ENCODE assay signal across 9 mouse cellular contexts in genomic region chr2:152785446-152786350, GRCm38 (mm10). TPM values are rescaled to one million over a fixed set of nuclear protein-coding genes. Genes with fewer than 3 reads are reported as not detected.
DNase-seq lines count a peak whose midpoint lies in the region; ATAC-seq and TF ChIP-seq lines count a peak whose summit lies in the region.
"Had no signal": no experiment of that assay in that cellular context is flagged by ENCODE, and none has a peak within 500 bp of the region (broad histone marks: within the 10 kb centered on the region; RNA-seq: fewer than 3 reads in every experiment).

No protein-coding gene starts in this region.

- peak overlapping the region; percentile 37 for H3K4me3 ChIP-seq in erythroblast, embryonic 14.5 days (replicated peaks)
- H3K4me3 ChIP-seq in embryonic facial prominence, embryonic 15.5 days (replicated peaks) = no peak overlapping the region
- no peak overlapping the region for H3K4me3 ChIP-seq in heart, postnatal 0 days (ENCODE audit: low read depth, low read length)
- no peak overlapping the region for H3K4me3 ChIP-seq in liver, embryonic 11.5 days (ENCODE audit: low read depth, low read length)
- no peak overlapping the region for H3K4me3 ChIP-seq in neural tube, embryonic 13.5 days

- H3K27ac ChIP-seq in embryonic facial prominence, embryonic 15.5 days (replicated peaks) = peak overlapping the region; percentile 85
- H3K27ac ChIP-seq in heart, postnatal 0 days (ENCODE audit: low read depth) = peak overlapping the region; percentile 93
- H3K27ac ChIP-seq in liver, embryonic 11.5 days (ENCODE audit: low read depth, low read length) = peak overlapping the region; percentile 63
- peak overlapping the region; percentile 78 for H3K27ac ChIP-seq in neural tube, embryonic 13.5 days (replicated peaks)

- H3K4me1 ChIP-seq in erythroblast, embryonic 14.5 days (ENCODE audit: control insufficient read depth) = peaks cover 97% of the 10 kb centered on the region
- peaks cover 22% of the 10 kb centered on the region for H3K4me1 ChIP-seq in embryonic facial prominence, embryonic 15.5 days
- H3K4me1 ChIP-seq in heart, postnatal 0 days (ENCODE audit: control insufficient read depth, insufficient read depth) = peaks cover 57% of the 10 kb centered on the region
- peaks cover 65% of the 10 kb centered on the region for H3K4me1 ChIP-seq in liver, embryonic 11.5 days (replicated peaks; ENCODE audit: control insufficient read depth, insufficient read depth, low read length)
- H3K4me1 ChIP-seq in neural tube, embryonic 13.5 days (replicated peaks) = peaks cover 38% of the 10 kb centered on the region

- WGBS in embryonic facial prominence, embryonic 15.5 days = 42% methylated on average over 18 of the region's 18 CpGs
- WGBS in heart, postnatal 0 days = 5% methylated on average over 18 of the region's 18 CpGs
- 32% methylated on average over 18 of the region's 18 CpGs for WGBS in liver, embryonic 11.5 days
- 38% methylated on average over 18 of the region's 18 CpGs for WGBS in neural tube, embryonic 13.5 days

- no peaks in the 10 kb centered on the region for H3K27me3 ChIP-seq in erythroblast, embryonic 14.5 days (ENCODE audit: control insufficient read depth)
- H3K27me3 ChIP-seq in embryonic facial prominence, embryonic 15.5 days = no peaks in the 10 kb centered on the region
- no peaks in the 10 kb centered on the region for H3K27me3 ChIP-seq in heart, postnatal 0 days (ENCODE audit: control insufficient read depth, insufficient read depth, low read length)
- no peaks in the 10 kb centered on the region for H3K27me3 ChIP-seq in liver, embryonic 11.5 days (replicated peaks; ENCODE audit: control insufficient read depth, insufficient read depth, low read length)
- no peaks in the 10 kb centered on the region for H3K27me3 ChIP-seq in neural tube, embryonic 13.5 days

- DNase-seq in heart, postnatal 0 days (ENCODE audit: low spot score) = peak; percentile 94
- peak; percentile 81 to 93 for DNase-seq in kidney, postnatal 36 days
- DNase-seq in liver, embryonic 11.5 days (ENCODE audit: low spot score) = no peak
- DNase-seq in B cell, adult 2 months = no peak

- no peak overlapping the region for H3K9ac ChIP-seq in embryonic facial prominence, embryonic 15.5 days
- H3K9ac ChIP-seq in heart, postnatal 0 days (replicated peaks; ENCODE audit: low read depth, low read length) = no peak overlapping the region; the same call in 1 of the 2 replicates
- peak overlapping the region; percentile 39 for H3K9ac ChIP-seq in liver, embryonic 11.5 days (ENCODE audit: low read depth, low read length)
- no peak overlapping the region for H3K9ac ChIP-seq in neural tube, embryonic 13.5 days

- H3K4me2 ChIP-seq in embryonic facial prominence, embryonic 15.5 days (replicated peaks) = 0 out of 2 replicates have a peak overlapping the region, but pooled peaks have one; percentile 5
- peak overlapping the region; percentile 30 for H3K4me2 ChIP-seq in heart, postnatal 0 days (ENCODE audit: low read depth, low read length)
- H3K4me2 ChIP-seq in liver, embryonic 11.5 days = peak overlapping the region; percentile 39
- peak overlapping the region; percentile 6 for H3K4me2 ChIP-seq in neural tube, embryonic 13.5 days

- H3K36me3 ChIP-seq in erythroblast, embryonic 14.5 days (ENCODE audit: control insufficient read depth) = peaks cover 94% of the 10 kb centered on the region
- H3K36me3 ChIP-seq in embryonic facial prominence, embryonic 15.5 days = peaks cover 22% of the 10 kb centered on the region
- H3K36me3 ChIP-seq in heart, postnatal 0 days (replicated peaks; ENCODE audit: control insufficient read depth, insufficient read depth, low read length) = peaks cover 11% of the 10 kb centered on the region
- H3K36me3 ChIP-seq in liver, embryonic 11.5 days (ENCODE audit: control insufficient read depth, insufficient read depth, low read length) = 0 out of 2 replicates have a peak, but pooled peaks cover 3% of the 10 kb centered on the region
- H3K36me3 ChIP-seq in neural tube, embryonic 13.5 days = peaks cover 26% of the 10 kb centered on the region

- TF ChIP-seq EP300 in heart, postnatal 0 days (IDR thresholded peaks at IDR 0.05; ENCODE audit: low read depth) = peak; percentile 93; the same call in 1 of the 2 replicates

- H3K9me3 ChIP-seq in erythroblast, embryonic 14.5 days (ENCODE audit: control insufficient read depth, low read length) = peaks cover 4% of the 10 kb centered on the region
- H3K9me3 ChIP-seq in embryonic facial prominence, embryonic 15.5 days (replicated peaks) = no peaks in the 10 kb centered on the region
- H3K9me3 ChIP-seq in heart, postnatal 0 days (replicated peaks; ENCODE audit: control insufficient read depth, low read length) = no peaks in the 10 kb centered on the region
- no peaks in the 10 kb centered on the region for H3K9me3 ChIP-seq in liver, embryonic 11.5 days (ENCODE audit: control insufficient read depth, low read length)
- H3K9me3 ChIP-seq in neural tube, embryonic 13.5 days = no peaks in the 10 kb centered on the region

- TF ChIP-seq CTCF in heart, postnatal 0 days (IDR thresholded peaks at IDR 0.05; ENCODE audit: low read depth) = no peak

- no peak for ATAC-seq in erythroblast, adult 5-6 weeks (replicated peaks; ENCODE audit: low FRiP score, poor library complexity, severe bottlenecking)
- ATAC-seq in embryonic facial prominence, embryonic 15.5 days (ENCODE audit: insufficient number of reproducible peaks, low FRiP score, low TSS enrichment, low read depth) = peak; percentile 49
- ATAC-seq in heart, postnatal 0 days (ENCODE audit: insufficient read depth, low read depth) = peak; percentile 86
- no peak for ATAC-seq in liver, embryonic 11.5 days (replicated peaks; ENCODE audit: low FRiP score)
- ATAC-seq in neural tube, embryonic 13.5 days (ENCODE audit: low read depth) = peak; percentile 42

RNA-seq across cellular contexts. Expression of gene Cox4i2, which starts 31.7 kb away (rescaled TPM):
- polyA plus RNA-seq in erythroblast, embryonic 14.5 days (2012) = not detected in 2 replicates
- not detected in 2 replicates for total RNA-seq in erythroblast, adult 5-6 weeks (2015; ENCODE audit: low replicate concordance)
- total RNA-seq in erythroblast, adult 5-6 weeks (2017; ENCODE audit: low replicate concordance) = not detected in 2 replicates
- polyA plus RNA-seq in embryonic facial prominence, embryonic 15.5 days (2015; fragmentation: Nextera tagmentation; extraction: Ambion mirVana) = 37.7 and 37.9 TPM in 2 replicates
- 13.4 and 29.9 TPM in 2 replicates for total RNA-seq in heart, postnatal 0 days (2014; rRNA removed; ENCODE audit: low replicate concordance)
- 17.0 and 21.4 TPM in 2 replicates for polyA plus RNA-seq in heart, postnatal 0 days (2015; fragmentation: Nextera tagmentation; extraction: Ambion mirVana)
- polyA plus RNA-seq in liver, embryonic 11.5 days (2014; fragmentation: Nextera tagmentation; extraction: Ambion mirVana) = 6.7 and 8.5 TPM in 2 replicates
- polyA plus RNA-seq in neural tube, embryonic 13.5 days (2015; fragmentation: Nextera tagmentation; extraction: Ambion mirVana) = 4.5 and 4.7 TPM in 2 replicates
- total RNA-seq: hematopoietic stem cell, adult 5-6 weeks had no signal

RNA-seq across cellular contexts. Expression of gene Bcl2l1, which starts 45.8 kb away (rescaled TPM):
- 212 and 213 TPM in 2 replicates for polyA plus RNA-seq in erythroblast, embryonic 14.5 days (2012)
- total RNA-seq in erythroblast, adult 5-6 weeks (2015; ENCODE audit: low replicate concordance) = 543 and 572 TPM in 2 replicates
- total RNA-seq in erythroblast, adult 5-6 weeks (2017; ENCODE audit: low replicate concordance) = 807 and 937 TPM in 2 replicates
- 99.1 and 99.7 TPM in 2 replicates for polyA plus RNA-seq in embryonic facial prominence, embryonic 15.5 days (2015; fragmentation: Nextera tagmentation; extraction: Ambion mirVana)
- total RNA-seq in heart, postnatal 0 days (2014; rRNA removed; ENCODE audit: low replicate concordance) = 60.9 and 75.6 TPM in 2 replicates
- polyA plus RNA-seq in heart, postnatal 0 days (2015; fragmentation: Nextera tagmentation; extraction: Ambion mirVana) = 34.5 and 35.0 TPM in 2 replicates
- 61.7 and 69.3 TPM in 2 replicates for polyA plus RNA-seq in liver, embryonic 11.5 days (2014; fragmentation: Nextera tagmentation; extraction: Ambion mirVana)
- polyA plus RNA-seq in neural tube, embryonic 13.5 days (2015; fragmentation: Nextera tagmentation; extraction: Ambion mirVana) = 151 and 153 TPM in 2 replicates

RNA-seq across cellular contexts. Expression of gene Id1, which starts 49.6 kb away (rescaled TPM):
- polyA plus RNA-seq in erythroblast, embryonic 14.5 days (2012) = 0.75 and 1.2 TPM in 2 replicates
- total RNA-seq in erythroblast, adult 5-6 weeks (2015; ENCODE audit: low replicate concordance) = 3.6 TPM in 1 of 2 replicates, not detected in the other
- 3.7 and 4.5 TPM in 2 replicates for total RNA-seq in erythroblast, adult 5-6 weeks (2017; ENCODE audit: low replicate concordance)
- polyA plus RNA-seq in embryonic facial prominence, embryonic 15.5 days (2015; fragmentation: Nextera tagmentation; extraction: Ambion mirVana) = 142 and 160 TPM in 2 replicates
- total RNA-seq in heart, postnatal 0 days (2014; rRNA removed; ENCODE audit: low replicate concordance) = 146 and 188 TPM in 2 replicates
- 46.7 and 59.3 TPM in 2 replicates for polyA plus RNA-seq in heart, postnatal 0 days (2015; fragmentation: Nextera tagmentation; extraction: Ambion mirVana)
- 52.7 and 56.3 TPM in 2 replicates for polyA plus RNA-seq in liver, embryonic 11.5 days (2014; fragmentation: Nextera tagmentation; extraction: Ambion mirVana)
- 63.6 and 68.2 TPM in 2 replicates for polyA plus RNA-seq in neural tube, embryonic 13.5 days (2015; fragmentation: Nextera tagmentation; extraction: Ambion mirVana)

Comparison
In these comparisons a context has a peak if more than half of its experiments do, and no peak if none do; other contexts are left out.
1. ATAC-seq: peak in embryonic facial prominence, embryonic 15.5 days (single experiment), heart, postnatal 0 days (single experiment) and neural tube, embryonic 13.5 days (single experiment); none in erythroblast, adult 5-6 weeks (single experiment) and liver, embryonic 11.5 days (single experiment).
2. DNase-seq: peak in heart, postnatal 0 days (single experiment) and kidney, postnatal 36 days (2 of 2); none in liver, embryonic 11.5 days (single experiment) and B cell, adult 2 months (0 of 2).
3. RNA of gene Id1, which starts 49.6 kb away (polyA plus RNA-seq): 142 to 160 TPM in embryonic facial prominence, embryonic 15.5 days, 63.6 to 68.2 TPM in neural tube, embryonic 13.5 days, 52.7 to 56.3 TPM in liver, embryonic 11.5 days and 46.7 to 59.3 TPM in heart, postnatal 0 days; 0.75 to 1.2 TPM in erythroblast, embryonic 14.5 days; every median in the first group is over 10 times any median in the second.
4. Peak in every context shown above with its lines, with median percentiles within 50 percentile points of each other: H3K27ac ChIP-seq and H3K4me2 ChIP-seq.